Mouse (Mus musculus) ES-Bruce4 (cell line): ENCODE measurements around the gene Ric8b. TPM values are rescaled to one million over a fixed set of nuclear protein-coding genes. Genes with fewer than 3 reads are reported as not detected.

Experiments used
- H3K27ac ChIP-seq: 2 replicates; pipeline ENCODE4 v1.5.1; 2012; ENCODE audit warnings: low read length, inconsistent platforms; ENCODE audit not compliant: insufficient read depth
- H3K27me3 ChIP-seq: 2 replicates; pipeline ENCODE4 v1.6.1; 2012; ENCODE audit warnings: mild to moderate bottlenecking, low read length, inconsistent platforms; ENCODE audit not compliant: control insufficient read depth, poor library complexity, insufficient read depth, severe bottlenecking
- H3K36me3 ChIP-seq: 2 replicates; pipeline ENCODE4 v1.6.1; 2012; ENCODE audit warnings: inconsistent platforms, mild to moderate bottlenecking, low read length, moderate library complexity; ENCODE audit not compliant: control insufficient read depth, poor library complexity, insufficient read depth, severe bottlenecking
- H3K4me1 ChIP-seq: one replicate; pipeline ENCODE4 v1.8.1; 2011; ENCODE audit warnings: low read length; ENCODE audit not compliant: control insufficient read depth, insufficient read depth
- H3K4me3 ChIP-seq: 2 replicates; pipeline ENCODE4 v1.5.1; 2011; ENCODE audit warnings: low read depth, mild to moderate bottlenecking, low read length
- H3K9ac ChIP-seq: 2 replicates; pipeline ENCODE4 v1.6.1; 2012; ENCODE audit warnings: low read depth, mild to moderate bottlenecking, inconsistent platforms; ENCODE audit not compliant: poor library complexity, severe bottlenecking
- H3K9me3 ChIP-seq: replicated peaks from 2 replicates; pipeline ENCODE4 v1.6.1; 2012; ENCODE audit warnings: mild to moderate bottlenecking, low read length, inconsistent platforms; ENCODE audit not compliant: control insufficient read depth, poor library complexity, insufficient read depth, severe bottlenecking
- CTCF ChIP-seq: IDR thresholded peaks from one replicate; pipeline ENCODE4 v1.8.1; 2011; ENCODE audit warnings: low read depth, low read length
- EP300 ChIP-seq: IDR thresholded peaks from 2 replicates; pipeline ENCODE4 v1.6.1; 2011; ENCODE audit warnings: low read depth, low read length; ENCODE audit not compliant: insufficient read depth
- POLR2A ChIP-seq: IDR thresholded peaks from one replicate; pipeline ENCODE4 v1.8.1; 2011; ENCODE audit warnings: low read length; ENCODE audit not compliant: insufficient read depth
- polyA plus RNA-seq: library from polyadenylated mRNA; stranded (reverse); fragments of >200 nt; gene quantifications from 2 replicates; pipeline ENCODE4 v1.2.4, GENCODE M21; 2011; ENCODE audit warnings: low read depth; ENCODE audit not compliant: missing spikeins, insufficient read depth, insufficient read length

Gene Ric8b
- polyA plus RNA-seq, 1 experiment = 18.8 TPM

DNA sequence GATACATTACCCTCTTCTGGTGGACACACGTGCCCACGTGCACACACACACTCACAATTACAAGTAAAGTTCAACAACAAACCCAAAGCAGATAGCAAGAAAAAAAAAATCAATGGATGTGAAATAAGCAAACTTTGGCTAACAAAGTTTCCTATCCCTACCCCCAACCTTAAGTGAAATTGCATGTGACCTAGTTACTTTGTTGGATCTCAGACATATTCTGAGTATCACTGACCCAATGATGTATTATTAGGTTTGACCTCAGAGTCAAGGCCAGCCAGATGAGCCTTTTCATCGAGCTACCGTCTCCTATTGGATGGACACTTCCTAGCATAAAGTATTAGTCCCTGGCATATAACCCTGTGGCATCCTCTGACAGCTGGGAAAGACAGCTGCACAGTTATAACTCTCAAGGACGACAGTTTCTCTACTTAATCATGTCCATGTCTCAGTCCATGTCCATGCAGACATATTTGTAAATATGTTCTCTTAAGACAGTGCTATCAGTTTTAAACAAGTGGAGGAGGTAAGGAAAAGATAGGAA lies 32.0 kb upstream of the Ric8b start:
- Histone ChIP-seq H3K27ac (no peak overlapping the region), H3K36me3 (no peaks in the 10 kb centered on the region), H3K9me3 (no peaks in the 10 kb centered on the region), H3K4me3 (no peak overlapping the region), H3K4me1 (no peaks in the 10 kb centered on the region), H3K9ac (no peak overlapping the region), H3K27me3 (no peaks in the 10 kb centered on the region)
- TF ChIP-seq EP300 (no peak), CTCF (no peak), POLR2A (no peak)

DNA sequence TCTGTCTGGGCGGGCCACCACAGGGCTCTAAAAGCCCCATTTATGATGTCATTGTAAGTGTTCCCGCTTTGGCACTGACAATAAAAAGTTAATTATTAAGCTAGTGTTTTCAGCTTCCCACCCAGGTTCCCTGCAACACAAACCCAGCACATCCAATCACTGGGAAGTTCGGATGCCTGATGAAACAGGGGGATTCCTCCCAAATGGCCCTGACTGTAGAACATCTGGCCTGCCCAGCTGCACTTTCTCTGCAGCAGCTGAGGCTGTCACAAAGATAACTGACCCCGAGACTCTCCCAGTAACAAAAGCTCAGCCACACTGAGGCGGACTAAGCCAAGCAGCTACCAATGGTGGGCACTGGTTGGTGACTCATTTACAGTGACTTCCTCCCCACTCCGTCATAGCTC lies 31.2 kb upstream of the Ric8b start:
- no peaks in the 10 kb centered on the region for H3K4me1 ChIP-seq
- no peaks in the 10 kb centered on the region for H3K36me3 ChIP-seq
- H3K9me3 ChIP-seq = no peaks in the 10 kb centered on the region
- H3K27me3 ChIP-seq = no peaks in the 10 kb centered on the region
- TF ChIP-seq POLR2A (no peak), EP300 (no peak), CTCF (no peak)
- H3K27ac ChIP-seq = no peak overlapping the region
- no peak overlapping the region for H3K9ac ChIP-seq
- no peak overlapping the region for H3K4me3 ChIP-seq

DNA sequence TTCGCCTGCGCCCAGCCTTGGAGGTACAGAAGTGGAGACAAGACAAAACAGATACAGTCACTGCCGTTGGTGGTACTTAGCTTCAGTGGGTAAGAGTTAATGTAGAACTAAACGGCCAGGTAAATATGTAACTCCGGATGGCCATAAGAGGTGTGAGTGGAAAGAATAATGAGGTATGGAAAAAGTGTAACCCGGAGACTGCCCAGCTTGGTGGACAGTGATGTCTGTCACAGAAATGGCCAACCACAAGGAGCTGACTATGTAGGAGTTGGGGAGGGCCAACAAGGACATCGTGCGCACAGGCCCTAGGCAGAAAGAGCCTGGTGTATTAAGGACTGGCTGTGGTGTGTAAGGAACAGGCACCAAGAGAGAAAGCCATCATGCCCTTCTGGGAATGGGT lies 30.6 kb upstream of the Ric8b start:
- Histone ChIP-seq H3K9me3 (no peaks in the 10 kb centered on the region), H3K9ac (no peak overlapping the region), H3K27me3 (no peaks in the 10 kb centered on the region), H3K4me1 (no peaks in the 10 kb centered on the region), H3K27ac (no peak overlapping the region), H3K36me3 (no peaks in the 10 kb centered on the region), H3K4me3 (no peak overlapping the region)
- TF ChIP-seq CTCF = no peak
- no peak for TF ChIP-seq POLR2A
- TF ChIP-seq EP300 = no peak

DNA sequence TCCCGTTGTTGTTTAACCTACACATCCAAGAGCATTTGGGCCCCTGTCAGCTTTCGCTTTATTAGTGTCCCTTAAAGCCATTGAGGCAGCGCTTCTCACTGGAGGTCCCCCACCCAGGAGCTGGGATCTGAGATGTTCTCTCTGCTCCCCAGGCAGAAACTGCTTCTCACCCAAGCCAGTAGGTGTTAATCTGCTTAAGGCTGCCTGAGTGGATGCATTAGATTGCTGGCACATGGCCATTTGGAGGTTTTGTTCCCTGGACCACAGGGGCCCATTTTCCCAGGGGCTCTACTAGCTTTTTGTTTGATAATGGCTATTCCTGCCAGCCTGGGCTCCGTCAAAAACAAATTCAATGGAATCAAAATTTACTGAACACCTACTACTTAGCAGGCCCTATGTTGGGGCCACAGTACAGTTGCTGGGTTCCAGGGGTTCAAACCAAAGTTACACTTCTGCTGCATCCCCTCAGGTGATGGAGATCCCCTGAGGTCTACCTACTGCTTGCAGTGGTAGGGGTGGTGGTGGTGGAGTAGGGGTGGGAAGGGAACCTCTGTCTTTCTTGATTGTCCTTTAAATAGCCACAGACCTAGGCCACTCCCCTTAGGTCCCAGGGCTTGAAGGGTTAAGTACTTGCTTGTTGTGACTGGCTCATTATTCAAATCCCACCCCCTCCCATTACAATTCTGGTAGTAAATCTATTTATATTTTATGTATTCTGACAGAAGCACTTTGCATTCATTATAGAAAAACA lies 28.1 kb upstream of the Ric8b start:
- Histone ChIP-seq H3K4me3 (no peak overlapping the region), H3K9me3 (no peaks in the 10 kb centered on the region), H3K27me3 (no peaks in the 10 kb centered on the region), H3K4me1 (no peaks in the 10 kb centered on the region), H3K36me3 (no peaks in the 10 kb centered on the region), H3K9ac (no peak overlapping the region), H3K27ac (no peak overlapping the region)
- TF ChIP-seq CTCF (no peak), EP300 (no peak)

DNA sequence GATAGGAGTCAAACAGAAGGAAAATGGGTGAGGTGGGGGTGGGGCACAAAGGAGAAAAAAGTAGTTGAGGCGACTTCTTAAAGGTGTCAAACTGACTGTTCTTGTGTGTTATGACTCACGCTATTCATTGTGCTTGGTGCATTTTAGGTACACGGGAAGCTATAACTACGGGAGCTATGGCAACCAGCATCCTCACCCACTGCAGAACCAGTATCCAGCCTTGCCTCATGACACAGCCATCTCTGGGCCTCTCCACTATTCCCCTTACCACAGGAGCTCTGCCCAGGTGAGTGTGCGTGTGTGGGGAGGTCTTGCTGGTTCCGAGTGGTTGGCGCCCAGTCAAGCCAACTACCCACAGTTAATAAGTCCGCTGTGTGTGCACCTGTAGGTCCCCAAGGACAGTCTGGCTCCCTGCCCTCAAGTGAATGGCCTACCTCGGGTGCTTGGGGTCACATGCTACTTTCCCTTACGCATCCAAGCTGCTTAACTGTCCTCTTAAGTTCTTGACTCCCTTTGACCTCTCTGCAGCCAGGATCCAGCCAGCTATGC lies 21.5 kb upstream of the Ric8b start:
- Histone ChIP-seq H3K27me3 (no peaks in the 10 kb centered on the region), H3K4me1 (peaks cover 7% of the 10 kb centered on the region), H3K4me3 (no peak overlapping the region), H3K36me3 (no peaks in the 10 kb centered on the region), H3K9me3 (no peaks in the 10 kb centered on the region), H3K9ac (no peak overlapping the region), H3K27ac (no peak overlapping the region)
- TF ChIP-seq CTCF = no peak
- no peak for TF ChIP-seq EP300
- TF ChIP-seq POLR2A = no peak
